Mouse (Mus musculus): Measurements from ENCODE around the gene Kcnq2.

DNA sequence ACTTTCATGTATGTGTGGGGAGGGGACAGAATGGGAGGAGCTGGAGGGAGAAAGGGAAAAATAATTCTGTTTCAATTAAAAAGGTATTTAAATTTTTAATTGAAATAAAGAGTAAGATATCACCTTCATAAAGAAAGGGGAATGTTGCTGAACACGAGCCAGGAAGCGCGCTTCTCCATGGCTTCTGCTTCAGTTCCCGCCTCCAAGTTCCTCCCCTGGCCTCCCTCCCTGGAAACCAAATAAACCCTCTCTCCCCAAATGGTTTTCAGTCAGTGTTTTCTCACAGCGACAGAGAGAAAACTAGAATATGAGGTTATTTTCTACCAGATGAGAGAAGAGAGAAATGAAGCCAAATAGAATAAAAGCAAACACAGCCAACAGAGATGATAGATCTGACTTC, 66.6 kb downstream of the Kcnq2 start:
- TF ChIP-seq CTCF (IDR thresholded peaks at IDR 0.05; ENCODE audit: low read depth) (no peak), EP300 (IDR thresholded peaks at IDR 0.05; ENCODE audit: low read depth) (no peak)

Data from heart, postnatal 0 days (tissue).